ENCODE assay signal across 8 mouse cellular contexts in the genomic region with DNA sequence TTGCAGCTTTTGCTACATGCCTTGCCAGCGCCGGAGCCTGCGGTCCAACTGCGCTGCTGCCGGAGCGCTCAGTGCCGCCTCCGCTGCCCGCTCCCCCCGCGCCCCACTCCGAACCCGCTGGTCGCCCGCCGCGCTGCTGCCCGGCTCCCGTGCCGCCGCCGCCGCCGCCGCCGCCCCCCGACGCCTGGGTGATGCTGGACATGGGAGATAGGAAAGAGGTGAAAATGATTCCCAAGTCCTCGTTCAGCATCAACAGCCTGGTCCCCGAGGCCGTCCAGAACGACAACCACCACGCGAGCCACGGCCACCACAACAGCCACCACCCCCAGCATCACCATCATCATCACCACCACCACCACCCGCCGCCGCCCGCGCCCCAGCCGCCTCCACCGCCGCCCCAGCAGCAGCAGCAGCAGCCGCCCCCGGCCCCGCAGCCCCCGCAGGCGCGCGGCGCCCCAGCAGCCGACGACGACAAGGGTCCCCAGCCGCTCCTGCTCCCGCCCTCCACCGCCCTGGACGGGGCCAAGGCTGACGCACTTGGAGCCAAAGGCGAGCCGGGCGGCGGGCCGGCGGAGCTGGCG. TPM values are rescaled to one million over a fixed set of nuclear protein-coding genes. Genes with fewer than 3 reads are reported as not detected.
A peak's percentile ranks its signal among the peaks of the same experiment; 100 is the strongest.
DNase-seq lines count a peak whose midpoint lies in the region; ATAC-seq and TF ChIP-seq lines count a peak whose summit lies in the region.

No protein-coding gene starts in this region.

- H3K27ac ChIP-seq in layer of hippocampus, adult 2 months = peak overlapping the region; percentile 100
- peak overlapping the region; percentile 85 for H3K27ac ChIP-seq in embryonic facial prominence, embryonic 10.5 days (replicated peaks)
- no peak overlapping the region for H3K27ac ChIP-seq in hindbrain, embryonic 11.5 days (ENCODE audit: low read depth, low read length)

- ATAC-seq in hindbrain, embryonic 11.5 days (ENCODE audit: low FRiP score) = no peak

- H3K4me1 ChIP-seq in embryonic facial prominence, embryonic 10.5 days = peaks cover 14% of the 10 kb centered on the region
- peaks cover 5% of the 10 kb centered on the region; the same call in 1 of the 2 replicates for H3K4me1 ChIP-seq in hindbrain, embryonic 11.5 days (replicated peaks; ENCODE audit: control insufficient read depth, insufficient read depth, low read length)

- WGBS in embryonic facial prominence, embryonic 10.5 days = under 1% methylated on average over 60 of the region's 66 CpGs
- under 1% methylated on average over 34 of the region's 66 CpGs for WGBS in hindbrain, embryonic 11.5 days

- no peak for TF ChIP-seq CTCF in layer of hippocampus, adult 2 months (conservative IDR thresholded peaks at IDR 0.05)

- H3K36me3 ChIP-seq in embryonic facial prominence, embryonic 10.5 days (replicated peaks) = no peaks in the 10 kb centered on the region
- H3K36me3 ChIP-seq in hindbrain, embryonic 11.5 days (ENCODE audit: control insufficient read depth, insufficient read depth, low read length) = no peaks in the 10 kb centered on the region

- peaks cover 99% of the 10 kb centered on the region for H3K27me3 ChIP-seq in embryonic facial prominence, embryonic 10.5 days (replicated peaks; ENCODE audit: low read depth, poor library complexity, severe bottlenecking)
- peaks cover 74% of the 10 kb centered on the region for H3K27me3 ChIP-seq in hindbrain, embryonic 11.5 days (ENCODE audit: control insufficient read depth, insufficient read depth, low read length)

- no peak for DNase-seq in layer of hippocampus, adult 2 months (ENCODE audit: low spot score in 2 of 2)
- DNase-seq in layer of hippocampus, adult 8-10 months (ENCODE audit: low spot score in 2 of 2) = no peak
- peak; percentile 50 for DNase-seq in embryonic facial prominence, embryonic 10.5 days (ENCODE audit: low spot score)
- peak; percentile 35 for DNase-seq in hindbrain, embryonic 11.5 days (ENCODE audit: low spot score)
- DNase-seq in neural tube, embryonic 10.5 days (ENCODE audit: extremely low spot score, low spot score) = peak; percentile 60
- DNase-seq in thymus, adult 18-20 months = no peak
- DNase-seq in ovary, postnatal 10 days (ENCODE audit: low spot score) = no peak
- no peak for DNase-seq in lung, postnatal 36 days

- peak overlapping the region; percentile 89 for H3K4me3 ChIP-seq in layer of hippocampus, adult 2 months
- H3K4me3 ChIP-seq in embryonic facial prominence, embryonic 10.5 days = peak overlapping the region; percentile 60
- peak overlapping the region; percentile 34 for H3K4me3 ChIP-seq in hindbrain, embryonic 11.5 days (ENCODE audit: low read depth, low read length)

- peak overlapping the region; percentile 45 for H3K4me2 ChIP-seq in hindbrain, embryonic 11.5 days (replicated peaks; ENCODE audit: low read depth, low read length)

- no peaks in the 10 kb centered on the region for H3K9me3 ChIP-seq in embryonic facial prominence, embryonic 10.5 days
- H3K9me3 ChIP-seq in hindbrain, embryonic 11.5 days (ENCODE audit: control insufficient read depth, low read length) = no peaks in the 10 kb centered on the region

- H3K9ac ChIP-seq in hindbrain, embryonic 11.5 days (ENCODE audit: low read depth, low read length) = no peak overlapping the region

RNA-seq across cellular contexts. Expression of gene Gm43517, which starts 0.6 kb away (rescaled TPM):
- 10 to 100 TPM; 11.7 to 12.8 TPM for total RNA-seq in layer of hippocampus, adult 2 months (2021)
- 10 to 100 TPM in 3 of 4 experiments, 1 to 10 TPM in 1; 6.2 to 16.4 (median 10.8) TPM for total RNA-seq in layer of hippocampus, adult 8-10 months (2022)
- 0.11 and 0.21 TPM in 2 replicates for polyA plus RNA-seq in embryonic facial prominence, embryonic 10.5 days (2016; fragmentation: Nextera tagmentation; extraction: Ambion mirVana)
- 0.08 TPM in 1 of 2 replicates, not detected in the other for polyA plus RNA-seq in hindbrain, embryonic 11.5 days (2014; fragmentation: Nextera tagmentation; extraction: Ambion mirVana)

RNA-seq across cellular contexts. Expression of gene Foxg1, which starts 1.9 kb away (rescaled TPM):
- total RNA-seq in layer of hippocampus, adult 2 months (2021) = 100 to 1,000 TPM; 149 to 167 TPM
- total RNA-seq in layer of hippocampus, adult 8-10 months (2022) = 100 to 1,000 TPM; 124 to 133 (median 128) TPM
- polyA plus RNA-seq in embryonic facial prominence, embryonic 10.5 days (2016; fragmentation: Nextera tagmentation; extraction: Ambion mirVana) = 3.2 and 4.7 TPM in 2 replicates
- 0.39 and 0.49 TPM in 2 replicates for polyA plus RNA-seq in hindbrain, embryonic 11.5 days (2014; fragmentation: Nextera tagmentation; extraction: Ambion mirVana)

Comparison
In these comparisons a context has a peak if more than half of its experiments do, and no peak if none do; other contexts are left out.
1. DNase-seq: peak in embryonic facial prominence, embryonic 10.5 days (single experiment), hindbrain, embryonic 11.5 days (single experiment) and neural tube, embryonic 10.5 days (single experiment); none in layer of hippocampus, adult 2 months (0 of 2), layer of hippocampus, adult 8-10 months (0 of 2), thymus, adult 18-20 months (0 of 2), ovary, postnatal 10 days (single experiment) and lung, postnatal 36 days (single experiment).
2. H3K4me3 ChIP-seq: peak in every context shown above with its lines; median percentile 89 in layer of hippocampus, adult 2 months; 60 in embryonic facial prominence, embryonic 10.5 days; 34 in hindbrain, embryonic 11.5 days.